Mouse (Mus musculus) CD4-positive, CD25-positive, alpha-beta regulatory T cell, adult 4 months (primary cell): ENCODE measurements around the gene Zmynd19. TPM values are rescaled to one million over a fixed set of nuclear protein-coding genes. Genes with fewer than 3 reads are reported as not detected.

ENCODE experiments used
- ATAC-seq: one replicate; pipeline ENCODE4 v1.8.0; 2017
- polyA plus RNA-seq, 2 experiments: library from polyadenylated mRNA; unstranded; fragments of 100-300 nt; shearing (Covaris generic); gene quantifications; one replicate each; pipeline ENCODE4 v1.2.1; 2017

The Zmynd19 gene
- 1 to 10 TPM in 1 of 2 experiments, under 1 TPM in 1; 0.89 to 1.4 TPM for polyA plus RNA-seq

GRCm38 (mm10) chr2:24949421-24950188, at the start of gene Zmynd19:
Gene Zmynd19, plus strand, starts transcription at chr2:24949792.
- peak; percentile 97 for ATAC-seq

- ATAC-seq: no peak
Measured at GRCm38 (mm10) chr2:24901055-24901454, 48.5 kb upstream of the Zmynd19 start.

GRCm38 (mm10) chr2:24902999-24903398, 46.6 kb upstream of the Zmynd19 start:
- ATAC-seq: no peak

DNA sequence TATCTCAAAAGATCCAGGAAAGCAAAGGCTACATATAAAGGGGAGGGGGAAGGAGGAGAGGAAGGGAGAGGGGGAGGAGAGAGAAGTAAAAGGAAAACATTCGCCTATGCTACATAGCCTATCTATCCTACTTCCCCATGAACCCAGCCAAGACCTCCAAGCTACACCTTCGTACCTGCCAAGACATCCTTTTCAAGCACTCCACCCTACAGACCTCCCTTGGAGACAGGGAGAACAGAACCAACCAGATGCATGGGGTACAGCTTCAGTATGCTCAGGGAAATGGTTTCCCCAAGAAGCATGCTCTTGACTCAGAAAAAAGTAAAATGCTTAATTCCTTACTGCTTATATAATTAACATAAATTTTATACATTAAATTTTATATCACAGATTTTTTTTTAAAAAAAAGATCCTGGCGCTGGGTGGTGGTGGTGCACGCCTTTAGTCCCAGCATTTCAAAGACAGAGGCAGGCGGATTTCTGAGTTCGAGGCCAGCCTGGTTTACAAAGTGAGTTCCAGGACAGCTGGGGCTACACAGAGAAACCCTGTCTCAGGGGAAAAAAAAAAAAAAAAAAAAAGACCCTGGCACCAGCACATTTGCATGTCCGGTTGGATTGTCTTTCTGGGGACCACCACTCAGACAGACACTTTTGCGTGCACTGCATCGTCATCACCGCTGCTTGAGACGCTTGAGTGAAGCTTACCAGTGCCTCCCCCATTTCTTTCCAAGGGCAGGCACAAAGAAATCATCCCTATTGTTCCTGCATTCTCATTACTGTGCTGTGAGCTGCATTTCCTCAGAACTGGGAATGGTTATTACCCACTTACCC, 44.6 kb upstream of the Zmynd19 start:
- no peak for ATAC-seq

DNA sequence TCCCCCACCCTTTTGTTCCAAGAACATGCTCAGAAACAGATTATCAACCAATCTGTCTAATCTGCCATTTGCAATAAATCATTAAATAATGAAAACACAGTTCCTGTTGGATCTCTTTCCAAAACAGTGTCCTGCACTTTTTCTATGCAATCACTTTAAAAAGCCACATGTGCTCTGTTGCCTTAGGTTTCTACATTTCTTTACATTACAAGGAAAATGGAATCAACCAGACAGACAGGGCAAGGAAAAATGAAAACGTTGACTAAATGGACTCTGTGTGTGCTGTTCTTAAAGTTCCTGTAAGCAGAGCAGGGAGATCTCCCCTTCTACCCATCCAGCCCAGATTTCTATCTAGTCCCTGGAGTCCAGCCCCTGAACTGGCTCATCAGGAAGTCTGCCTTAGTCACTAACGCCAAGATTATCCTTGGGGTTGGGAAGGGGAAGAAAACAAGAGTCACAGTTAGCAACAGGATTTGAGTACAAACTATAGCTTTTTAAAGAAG, 43.9 kb upstream of the Zmynd19 start:
- no peak for ATAC-seq

- ATAC-seq: no peak
Measured at GRCm38 (mm10) chr2:24910481-24910880, 39.1 kb upstream of the Zmynd19 start.

DNA sequence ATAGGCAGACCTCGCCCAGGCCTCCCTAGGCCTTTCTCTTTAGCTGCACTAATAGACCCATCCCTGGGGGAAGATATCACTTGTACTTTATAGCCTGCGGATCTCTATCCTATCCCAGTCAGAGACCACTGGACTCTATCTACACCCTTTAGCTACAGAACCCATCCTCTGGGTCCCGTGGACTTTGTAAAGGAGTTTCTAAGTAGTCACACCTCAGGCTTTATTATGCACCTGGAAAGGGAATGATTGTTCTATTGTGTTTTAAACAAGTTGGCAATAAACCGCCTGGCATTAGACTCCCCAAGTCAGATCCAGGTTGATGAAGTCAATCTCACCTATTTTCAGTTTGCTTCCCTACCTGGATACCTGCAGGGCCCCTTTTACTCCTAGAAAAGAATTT, 37.4 kb upstream of the Zmynd19 start:
- ATAC-seq: no peak

DNA sequence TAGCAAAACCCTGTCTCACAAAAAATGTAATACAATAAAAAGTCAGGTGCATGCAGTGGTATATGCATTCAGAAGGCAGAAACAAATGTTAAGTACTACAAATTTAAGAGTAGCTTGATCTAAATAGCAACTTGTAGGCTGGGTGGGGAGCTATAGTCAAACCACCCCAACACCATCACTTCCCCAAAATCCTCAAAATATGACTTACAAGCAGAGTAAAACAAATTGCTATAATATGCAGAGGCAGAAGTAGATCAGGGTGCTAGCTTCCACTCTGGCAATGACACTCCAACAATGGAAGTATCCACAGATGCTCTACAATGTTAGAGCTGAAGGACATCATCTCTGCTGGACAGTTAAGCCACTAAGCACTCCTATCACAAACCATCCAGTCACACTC, 37.0 kb upstream of the Zmynd19 start:
- ATAC-seq: no peak

- ATAC-seq: no peak
Measured at GRCm38 (mm10) chr2:24914762-24915161, 34.8 kb upstream of the Zmynd19 start.

GRCm38 (mm10) chr2:24918930-24919838, 30.4 kb upstream of the Zmynd19 start, which contains the start of gene Ehmt1:
Gene Ehmt1, minus strand, starts transcription at chr2:24919614.
- peak; percentile 94 for ATAC-seq

DNA sequence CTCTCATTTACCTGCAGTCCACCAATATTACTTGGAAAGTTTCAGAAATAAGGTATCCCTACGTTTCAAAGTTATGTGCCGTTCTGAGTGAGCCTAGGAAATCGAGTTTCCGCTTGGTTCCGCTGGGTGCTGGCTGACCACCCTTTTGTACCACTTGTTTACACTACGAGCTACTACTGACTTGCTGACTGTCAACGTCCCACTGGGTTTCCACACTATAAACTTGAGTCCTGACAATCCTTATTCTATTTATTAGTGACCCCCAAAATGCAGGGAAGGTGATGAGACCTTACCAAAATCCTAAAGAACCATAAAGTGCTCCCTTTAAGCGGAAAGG, 29.8 kb upstream of the Zmynd19 start:
- peak; percentile 24 for ATAC-seq

- no peak for ATAC-seq
Measured at GRCm38 (mm10) chr2:24923561-24923960, 26.0 kb upstream of the Zmynd19 start.

- ATAC-seq: no peak
Measured at GRCm38 (mm10) chr2:24925284-24925683, 24.3 kb upstream of the Zmynd19 start.

- no peak for ATAC-seq
Measured at GRCm38 (mm10) chr2:24926345-24926964, 23.1 kb upstream of the Zmynd19 start.

DNA sequence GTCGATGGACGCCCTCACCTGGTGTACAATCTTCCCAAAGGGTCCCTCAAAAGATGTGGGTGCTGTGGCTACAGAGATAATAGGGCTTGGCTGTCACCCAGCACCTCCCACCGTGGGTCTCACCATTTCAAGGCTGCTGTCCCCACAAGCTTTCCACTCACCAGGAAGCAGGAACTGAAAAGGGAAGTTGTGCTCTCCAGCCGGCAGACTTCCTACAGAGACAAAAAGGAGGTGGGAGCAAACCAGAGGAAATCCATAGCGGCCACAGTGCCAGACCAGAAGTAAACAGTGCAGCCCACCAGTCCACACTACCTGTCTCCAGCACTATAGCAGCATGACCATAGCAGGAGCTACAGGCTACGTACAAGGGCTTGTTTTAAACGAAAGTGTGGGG, 22.6 kb upstream of the Zmynd19 start:
- no peak for ATAC-seq

DNA sequence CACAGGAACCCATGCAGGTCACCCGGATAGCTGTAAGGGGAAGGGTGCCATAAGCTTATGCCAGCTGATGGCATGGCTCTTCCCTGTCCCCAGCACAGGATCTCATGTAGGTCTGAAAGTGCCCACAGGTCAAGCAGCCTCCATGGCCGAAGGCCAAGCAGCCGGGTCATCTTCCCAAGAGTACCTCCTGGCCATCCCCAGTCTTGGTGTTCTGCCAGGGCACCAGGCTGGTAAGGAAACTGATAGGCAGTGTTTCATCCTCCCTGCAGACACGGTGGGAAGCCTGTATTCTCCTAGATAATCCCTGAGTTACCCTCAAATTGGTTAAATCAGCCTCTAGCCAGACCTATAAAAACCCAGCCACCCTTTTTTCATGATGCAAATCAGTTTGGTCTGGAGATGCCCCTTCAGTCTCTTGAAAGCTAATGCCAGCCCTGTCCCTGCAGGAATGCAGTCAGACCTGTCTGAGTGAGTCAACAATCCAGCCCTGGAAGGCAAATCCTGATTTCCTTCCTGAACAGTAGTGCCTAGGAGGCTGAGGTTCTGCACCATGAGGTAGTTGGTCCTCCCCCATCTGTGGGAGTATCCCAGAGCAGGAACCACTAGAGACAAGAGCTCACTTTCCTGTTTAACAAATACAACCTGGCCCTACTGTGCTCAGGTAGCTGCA, 21.6 kb upstream of the Zmynd19 start:
- ATAC-seq: no peak

- ATAC-seq: peak; percentile 62
Measured at GRCm38 (mm10) chr2:24929119-24929518, 20.5 kb upstream of the Zmynd19 start.

DNA sequence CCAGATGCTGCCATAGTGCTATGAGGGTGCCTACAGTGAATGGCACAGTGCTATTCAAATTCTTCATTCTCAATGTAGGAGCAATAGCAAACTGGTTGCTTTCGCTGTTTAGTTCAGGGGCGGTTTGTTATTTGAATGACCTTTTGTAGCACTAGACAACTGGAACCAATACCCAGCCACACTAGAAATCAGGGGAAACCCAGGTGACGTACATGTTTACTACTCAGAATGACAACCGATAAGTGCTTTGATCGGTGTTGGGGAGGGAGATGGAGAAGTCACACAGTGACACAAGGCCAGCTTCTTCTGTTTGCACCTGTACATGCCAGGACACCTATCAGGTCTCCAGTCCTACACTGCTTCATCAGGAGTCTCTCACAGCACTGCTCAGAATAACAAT, 20.0 kb upstream of the Zmynd19 start:
- peak; percentile 85 for ATAC-seq

GRCm38 (mm10) chr2:24934441-24934963, 15.1 kb upstream of the Zmynd19 start:
- peak; percentile 53 for ATAC-seq

- ATAC-seq: peak; percentile 82
Measured at GRCm38 (mm10) chr2:24935057-24935796, 14.4 kb upstream of the Zmynd19 start, which contains the start of gene Arrdc1. Gene Arrdc1, minus strand, starts transcription at chr2:24935252.
